Mouse (Mus musculus) brown adipose tissue, adult 24 weeks (tissue): ENCODE data around the gene Tti1. TPM values are rescaled to one million over a fixed set of nuclear protein-coding genes. Genes with fewer than 3 reads are reported as not detected.

Source experiments
- H3K27ac ChIP-seq: fragments of 200-500 bp; replicated peaks from 2 replicates; pipeline ENCODE4 v1.5.1; 2012; ENCODE audit warnings: low read depth, mild to moderate bottlenecking, low read length
- H3K4me1 ChIP-seq: fragments of 200-500 bp; 2 replicates; pipeline ENCODE4 v1.6.1; 2012; ENCODE audit warnings: low read length, mixed read lengths; ENCODE audit not compliant: control insufficient read depth, insufficient read depth, insufficient read length
- H3K4me3 ChIP-seq: fragments of 200-500 bp; 2 replicates; pipeline ENCODE4 v1.5.1; 2012; ENCODE audit warnings: low read depth, mild to moderate bottlenecking, low read length, moderate library complexity; ENCODE audit not compliant: insufficient read depth
- polyA plus RNA-seq: library from polyadenylated mRNA; stranded (reverse); fragments of >200 nt; gene quantifications from 2 replicates; pipeline ENCODE4 v1.2.4, GENCODE M21; 2012; ENCODE audit not compliant: missing spikeins, insufficient read depth, insufficient read length

The Tti1 gene
- polyA plus RNA-seq, 1 experiment, result 6.7 TPM

DNA sequence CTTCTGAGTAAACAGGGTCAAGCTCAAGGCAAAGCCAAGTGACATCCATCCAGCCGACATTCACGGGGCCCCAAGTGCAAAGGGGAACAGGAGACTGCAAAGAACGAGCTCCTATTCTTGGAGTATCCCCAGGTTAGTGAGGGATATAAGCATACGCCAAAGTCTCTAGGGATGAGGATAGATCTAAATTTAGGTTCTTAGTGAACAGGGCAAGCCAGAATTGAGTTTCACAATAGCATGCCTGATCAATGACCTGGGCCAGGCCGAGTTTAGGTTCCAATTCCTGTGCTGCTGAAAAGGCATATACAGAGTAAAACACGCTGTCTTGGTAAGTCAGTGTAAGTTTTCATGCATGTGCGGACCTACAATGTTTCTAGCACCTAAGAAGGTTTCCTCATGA lies 18.9 kb downstream of the Tti1 start:
- H3K4me1 ChIP-seq, result no peaks in the 10 kb centered on the region
- H3K27ac ChIP-seq, result no peak overlapping the region
- H3K4me3 ChIP-seq, result no peak overlapping the region

DNA sequence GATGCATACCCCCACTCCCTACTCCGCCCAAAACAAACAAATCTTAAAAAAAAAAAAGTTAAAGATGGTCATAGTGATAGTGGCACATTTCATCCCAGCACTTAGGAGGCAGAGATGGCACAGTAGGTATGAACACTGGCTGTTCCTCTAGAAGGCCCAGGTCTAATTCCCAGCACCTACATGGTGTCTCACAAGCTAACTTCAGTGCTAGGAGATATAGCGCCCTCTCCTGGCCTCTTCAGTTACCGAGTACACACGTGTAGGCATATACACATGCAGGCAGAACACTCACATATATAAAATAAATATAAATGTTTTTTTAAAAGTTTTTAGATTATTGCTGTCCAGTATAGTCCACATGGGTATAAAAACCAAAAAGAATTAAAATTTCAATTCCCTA lies 22.6 kb downstream of the Tti1 start:
- H3K4me1 ChIP-seq, result no peaks in the 10 kb centered on the region
- H3K27ac ChIP-seq, result no peak overlapping the region
- H3K4me3 ChIP-seq, result no peak overlapping the region

DNA sequence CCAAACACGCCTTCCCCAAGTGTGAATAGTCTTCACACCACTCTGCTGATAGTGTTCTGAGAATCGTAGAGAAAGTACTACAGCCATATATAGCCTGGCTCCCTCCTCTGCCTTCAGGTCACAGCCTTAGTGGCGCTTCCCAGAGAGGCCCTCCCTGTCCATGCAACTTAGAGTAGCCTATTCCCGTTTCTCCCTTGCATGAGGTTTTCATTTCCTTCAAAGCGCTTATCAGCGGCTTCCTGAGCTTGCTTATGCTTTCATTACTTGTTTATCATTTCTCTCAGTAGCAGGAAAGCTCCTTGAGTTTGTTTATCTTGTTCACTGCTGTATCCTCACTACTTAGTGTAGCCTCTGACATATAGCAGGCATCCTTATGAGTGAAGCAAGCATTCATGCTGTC lies 23.6 kb downstream of the Tti1 start:
- H3K4me3 ChIP-seq, result no peak overlapping the region
- H3K27ac ChIP-seq, result no peak overlapping the region
- H3K4me1 ChIP-seq, result no peaks in the 10 kb centered on the region

DNA sequence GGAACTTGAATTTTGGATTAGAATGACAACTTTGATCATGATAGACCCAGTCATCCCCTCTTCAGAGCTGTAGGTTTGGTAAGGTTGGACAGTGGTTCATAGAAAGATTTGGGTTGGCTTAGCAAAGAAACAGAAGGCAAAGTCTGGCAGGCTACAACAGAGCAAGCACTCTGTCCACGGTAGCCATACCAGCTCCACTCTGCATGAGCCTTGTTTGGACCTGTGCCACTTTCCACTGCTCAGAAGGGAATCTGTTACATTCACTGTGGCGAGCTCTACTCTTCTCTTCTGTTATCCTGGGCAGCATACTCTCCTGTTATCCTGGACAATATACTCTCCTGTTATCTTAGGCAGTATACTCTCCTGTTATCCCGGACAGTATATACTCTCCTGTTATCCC lies 29.4 kb downstream of the Tti1 start:
- H3K27ac ChIP-seq, result no peak overlapping the region
- H3K4me1 ChIP-seq, result no peaks in the 10 kb centered on the region
- no peak overlapping the region for H3K4me3 ChIP-seq

DNA sequence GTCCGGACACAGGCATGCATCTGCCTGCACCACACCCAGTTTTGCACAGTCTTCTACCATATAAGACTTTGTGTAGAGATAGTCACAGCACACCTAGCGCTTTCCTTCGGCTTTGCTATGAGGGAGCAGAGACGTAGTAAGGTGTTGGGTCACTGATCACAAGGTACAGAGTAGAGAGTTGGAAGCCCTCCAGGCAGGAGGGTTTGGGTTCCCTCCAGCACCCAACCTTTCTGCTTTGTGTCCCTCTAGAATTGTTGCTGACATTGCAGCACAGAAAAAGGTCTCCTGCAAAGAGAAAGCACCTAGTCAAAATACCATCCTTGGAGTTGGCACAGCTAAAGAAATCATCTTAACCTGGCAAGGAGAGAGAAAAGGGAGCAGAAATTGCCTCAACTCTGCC lies 35.7 kb downstream of the Tti1 start:
- Histone ChIP-seq H3K27ac (no peak overlapping the region), H3K4me1 (no peaks in the 10 kb centered on the region), H3K4me3 (no peak overlapping the region)

DNA sequence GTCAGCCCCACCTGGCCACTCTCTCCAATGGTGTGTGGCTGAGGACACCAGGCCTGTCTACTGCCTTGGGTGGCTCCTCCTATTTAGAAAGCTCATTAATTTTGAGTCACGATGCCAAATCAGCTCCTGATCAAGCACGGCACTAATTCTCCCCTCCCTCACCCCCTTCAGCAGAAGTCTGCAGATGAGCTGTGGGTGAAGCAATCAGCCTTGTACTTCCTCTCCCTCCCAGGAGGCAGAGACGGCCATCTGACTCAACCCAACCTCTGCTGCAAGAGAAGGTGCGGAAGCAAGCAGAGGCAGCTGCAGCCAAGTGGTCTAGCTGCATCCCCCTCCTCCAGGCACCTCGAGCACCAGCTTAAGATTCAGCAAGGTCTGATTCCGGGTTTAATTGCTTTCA lies 37.2 kb downstream of the Tti1 start:
- H3K4me3 ChIP-seq, result no peak overlapping the region
- no peaks in the 10 kb centered on the region for H3K4me1 ChIP-seq
- H3K27ac ChIP-seq, result no peak overlapping the region

DNA sequence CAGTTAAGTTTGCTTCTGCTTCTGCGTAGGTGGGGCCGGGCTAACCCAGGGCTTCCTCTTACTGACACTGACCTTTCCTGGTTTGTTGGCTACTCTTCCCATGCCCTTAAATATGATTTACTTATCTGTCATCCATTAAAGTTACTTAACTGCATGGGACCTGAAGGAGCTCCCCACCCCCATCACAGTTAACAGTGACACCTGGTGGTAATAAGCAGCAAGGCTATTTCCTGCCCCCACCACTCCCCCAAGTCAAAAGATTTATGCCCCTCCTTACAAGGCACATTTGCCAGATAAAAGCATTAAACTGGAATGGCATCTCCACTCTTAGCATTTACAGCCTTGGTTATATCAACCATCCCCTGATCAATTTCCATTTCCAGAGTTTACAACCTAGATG lies 38.3 kb downstream of the Tti1 start:
- H3K4me3 ChIP-seq, result no peak overlapping the region
- no peak overlapping the region for H3K27ac ChIP-seq

DNA sequence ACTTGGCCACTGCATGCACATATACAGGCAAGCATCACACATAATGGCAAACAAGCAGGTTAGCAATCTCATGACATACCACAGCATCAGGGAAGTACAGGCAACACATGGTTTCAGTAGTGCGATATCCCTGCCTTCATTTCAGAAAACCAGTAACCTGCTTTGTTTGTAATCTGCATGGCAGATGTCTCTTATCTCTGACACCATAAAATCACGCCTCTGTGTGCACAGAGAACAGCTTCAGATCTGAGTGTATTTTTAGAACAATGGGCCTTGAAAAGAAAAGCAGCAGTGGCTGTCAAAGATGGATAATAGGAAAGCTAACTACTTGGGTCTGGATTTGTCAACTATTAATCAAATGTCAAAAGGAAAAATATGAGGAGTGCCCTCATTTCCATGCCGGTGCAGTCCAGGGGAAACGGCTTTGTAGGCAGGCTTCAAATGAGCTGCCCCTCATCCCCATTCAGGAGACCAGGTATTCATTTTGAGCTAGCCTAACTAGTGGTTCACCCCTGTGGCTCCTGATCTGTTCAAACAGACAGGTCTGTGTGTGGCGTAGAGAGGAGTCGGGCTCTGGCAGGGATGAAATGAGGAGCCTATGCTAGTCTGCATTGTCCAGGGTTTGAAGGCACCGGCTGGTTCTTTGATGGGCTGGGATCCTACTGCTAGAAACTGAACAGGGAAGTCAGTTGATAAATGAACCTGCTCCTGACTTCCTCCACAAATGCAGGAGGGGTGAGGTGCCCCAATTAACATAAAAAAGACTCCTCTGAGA lies 39.6 kb downstream of the Tti1 start:
- Histone ChIP-seq H3K4me3 (no peak overlapping the region), H3K4me1 (no peaks in the 10 kb centered on the region), H3K27ac (no peak overlapping the region)

More for the DNA sequence above, 38.3 kb downstream of the Tti1 start:
- no peaks in the 10 kb centered on the region for H3K4me1 ChIP-seq

DNA sequence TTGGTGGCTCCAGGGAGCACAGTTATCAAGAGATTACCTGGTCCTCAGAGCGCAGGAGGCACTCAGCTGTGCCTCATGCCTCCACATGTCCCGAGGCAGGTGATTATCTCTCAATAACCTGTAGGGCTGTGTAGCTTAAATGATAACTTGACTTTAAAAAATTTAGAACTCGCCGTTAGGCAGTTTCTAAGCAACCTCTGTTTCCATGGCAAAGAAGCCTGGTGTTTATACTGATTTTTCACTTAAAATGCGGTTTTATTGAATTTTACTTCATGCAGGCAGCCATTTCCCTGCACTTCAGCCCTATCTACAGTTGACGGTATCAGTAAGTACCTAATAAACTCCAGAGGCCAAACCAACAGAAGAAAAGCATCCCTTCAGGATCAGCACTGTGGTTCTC lies 42.0 kb downstream of the Tti1 start:
- no peak overlapping the region for H3K4me3 ChIP-seq
- no peaks in the 10 kb centered on the region for H3K4me1 ChIP-seq
- H3K27ac ChIP-seq, result no peak overlapping the region

DNA sequence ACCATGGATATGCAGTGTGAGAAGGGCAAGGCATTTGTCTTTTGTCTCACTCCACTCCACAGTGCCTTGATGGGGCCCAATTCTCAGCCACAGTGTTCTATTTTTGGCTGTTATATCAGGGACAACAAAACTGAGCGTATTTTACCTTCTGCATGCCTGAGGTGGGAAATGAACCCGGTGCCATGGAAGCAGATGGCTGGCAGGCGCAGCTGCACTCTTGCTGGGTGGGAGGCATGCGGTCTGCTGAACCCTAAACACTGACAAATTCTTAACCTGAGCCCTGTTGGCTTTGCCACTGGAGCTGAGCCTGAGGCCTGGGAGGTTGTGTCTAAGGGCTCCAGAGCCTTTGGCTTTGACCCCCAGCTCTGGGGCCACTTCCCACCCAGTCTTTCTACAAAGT lies 42.6 kb downstream of the Tti1 start:
- no peak overlapping the region for H3K4me3 ChIP-seq
- H3K27ac ChIP-seq, result no peak overlapping the region
- H3K4me1 ChIP-seq, result no peaks in the 10 kb centered on the region

DNA sequence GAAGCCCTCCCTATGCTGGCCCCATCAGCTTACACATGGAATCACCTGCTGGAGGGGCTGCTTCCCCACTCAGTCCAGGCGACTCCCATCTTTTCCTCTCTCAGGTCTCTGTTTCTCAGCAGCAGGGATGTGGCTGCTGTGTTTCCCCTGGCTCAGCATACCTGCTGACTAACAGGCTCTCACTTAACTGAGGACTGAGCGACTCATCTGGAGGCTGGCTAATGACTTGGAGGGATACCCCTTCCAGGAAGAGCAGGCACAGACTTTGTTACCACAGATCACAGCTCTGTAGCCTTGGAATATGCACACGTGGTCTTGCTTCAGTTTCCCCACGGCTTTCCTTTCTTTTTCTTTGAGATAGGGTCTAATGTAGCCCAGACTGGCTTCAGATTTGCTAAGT lies 45.0 kb downstream of the Tti1 start:
- Histone ChIP-seq H3K27ac (no peak overlapping the region), H3K4me1 (no peaks in the 10 kb centered on the region), H3K4me3 (no peak overlapping the region)

DNA sequence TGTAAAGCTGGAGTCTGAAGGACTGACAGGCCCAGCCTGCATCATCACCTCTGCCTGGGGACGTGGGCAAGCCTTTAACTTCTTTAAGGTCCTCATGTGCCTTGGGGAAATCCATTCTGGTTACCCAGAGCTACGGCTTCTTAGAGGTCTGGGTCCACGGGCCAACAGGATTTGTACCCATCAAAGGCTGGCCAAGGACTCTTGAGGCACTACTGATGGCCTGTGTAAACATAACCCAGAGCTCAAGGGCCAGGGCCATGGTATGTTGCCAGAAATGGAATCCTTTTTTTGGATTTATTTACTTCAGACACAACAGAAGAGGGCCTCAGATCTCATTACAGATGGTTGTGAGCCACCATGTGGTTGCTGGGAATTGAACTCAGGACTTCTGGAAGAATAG lies 45.5 kb downstream of the Tti1 start:
- H3K27ac ChIP-seq, result no peak overlapping the region
- no peaks in the 10 kb centered on the region for H3K4me1 ChIP-seq
- no peak overlapping the region for H3K4me3 ChIP-seq

DNA sequence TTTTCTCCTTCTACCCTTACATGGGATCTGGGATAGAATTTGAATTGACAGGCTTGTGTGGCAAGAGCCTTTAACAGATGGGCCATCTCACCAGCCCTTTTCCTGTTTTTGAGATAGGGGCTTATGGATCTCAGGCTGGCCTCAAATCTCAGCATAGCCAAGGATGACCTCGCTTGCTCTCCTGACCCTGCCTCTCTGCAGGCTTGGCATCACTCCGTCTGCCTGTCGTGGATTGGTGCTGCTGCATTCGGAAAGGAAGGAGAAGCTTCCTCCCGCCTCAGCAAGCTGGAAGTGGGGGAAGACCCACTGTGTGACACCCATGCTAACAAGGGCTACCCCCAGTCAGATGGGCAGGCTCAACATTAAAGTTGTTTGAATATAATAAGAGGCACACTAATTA lies 49.0 kb downstream of the Tti1 start:
- no peak overlapping the region for H3K27ac ChIP-seq
- no peaks in the 10 kb centered on the region for H3K4me1 ChIP-seq
- H3K4me3 ChIP-seq, result no peak overlapping the region

DNA sequence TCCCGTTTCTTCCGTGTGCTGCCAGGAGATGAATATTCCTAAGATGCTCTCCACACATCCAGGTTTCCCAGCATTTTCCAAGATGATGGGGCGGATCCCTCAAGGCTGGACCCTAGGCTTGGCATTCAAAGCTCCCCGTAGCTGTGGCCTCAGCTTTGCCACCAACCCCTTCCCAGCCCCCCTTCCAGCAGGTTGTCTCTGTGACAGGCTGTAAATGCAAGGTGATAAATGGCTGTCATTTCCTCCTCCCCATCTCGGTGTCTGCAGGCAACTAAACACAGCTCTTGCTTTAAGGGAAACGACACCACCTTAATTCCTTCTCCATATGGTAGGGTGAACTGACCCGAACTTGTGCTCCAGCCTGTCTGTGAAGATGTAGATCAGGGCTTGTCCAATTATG lies 52.6 kb downstream of the Tti1 start:
- no peak overlapping the region for H3K27ac ChIP-seq
- H3K4me1 ChIP-seq, result no peaks in the 10 kb centered on the region
- H3K4me3 ChIP-seq, result no peak overlapping the region

DNA sequence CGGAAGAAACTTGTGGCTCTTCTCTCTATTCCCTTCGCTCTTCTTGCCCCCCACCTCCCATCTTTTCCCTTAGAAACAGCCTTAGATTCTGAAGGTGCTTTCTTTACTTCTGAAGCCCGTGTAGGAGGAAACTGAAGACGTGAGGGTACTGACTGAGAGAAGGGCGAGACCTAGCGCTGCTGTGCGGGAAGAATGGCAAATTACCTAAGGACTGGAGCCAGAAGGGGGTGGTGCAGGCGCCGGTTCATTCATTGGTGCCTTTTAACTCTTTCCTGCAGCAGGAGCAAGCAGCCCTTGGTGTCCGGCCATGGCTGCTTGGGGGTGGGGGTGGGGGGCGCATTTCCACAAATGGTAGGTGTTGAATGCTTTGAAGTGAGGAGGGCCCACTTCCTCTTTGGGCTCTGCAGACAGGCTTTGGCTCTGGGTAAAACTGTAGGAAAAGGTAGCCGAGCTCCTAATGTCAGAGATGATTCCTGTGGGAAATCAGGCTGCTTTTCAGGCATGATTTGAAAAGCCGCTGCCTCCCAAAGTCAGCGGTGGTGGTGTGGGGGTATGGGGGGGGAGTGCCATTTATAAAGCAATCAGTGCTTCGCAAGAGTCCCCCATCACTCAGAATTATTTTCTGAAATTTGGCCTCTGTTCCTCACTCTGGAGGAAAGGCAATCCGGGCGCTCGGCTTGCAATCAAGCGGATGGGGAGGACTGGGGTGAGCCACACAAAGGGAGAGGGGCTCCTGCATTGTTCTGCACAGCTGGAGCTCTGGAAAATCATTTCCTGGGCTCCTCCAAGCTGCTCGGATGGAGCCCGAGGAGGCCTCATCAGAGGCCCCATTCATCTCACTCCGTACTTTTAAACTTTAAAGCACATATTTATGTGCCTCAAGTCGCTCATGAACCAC lies 53.4 kb downstream of the Tti1 start:
- Histone ChIP-seq H3K27ac (no peak overlapping the region), H3K4me1 (no peaks in the 10 kb centered on the region), H3K4me3 (no peak overlapping the region)

DNA sequence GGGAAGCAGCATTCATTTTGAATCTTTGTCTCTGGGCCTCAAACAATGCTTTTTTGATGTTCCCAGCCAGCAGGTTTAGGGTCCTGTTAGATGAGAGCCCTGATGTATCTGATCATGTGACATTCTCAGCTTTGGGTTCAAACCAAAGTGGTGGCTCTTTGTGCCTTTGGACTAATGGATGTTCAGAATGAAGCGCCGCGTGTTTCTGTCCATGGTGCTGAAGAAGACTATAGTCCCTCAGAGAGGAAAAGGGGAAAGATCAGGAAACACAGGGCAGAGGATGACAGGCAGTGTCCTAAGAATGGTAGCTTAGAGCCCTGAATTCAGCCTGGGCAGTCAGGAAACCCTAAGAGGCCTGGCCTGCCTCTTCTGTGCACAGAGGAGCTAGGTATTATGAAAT lies 57.6 kb downstream of the Tti1 start:
- Histone ChIP-seq H3K4me1 (no peaks in the 10 kb centered on the region), H3K27ac (no peak overlapping the region), H3K4me3 (no peak overlapping the region)
